Mouse (Mus musculus): ENCODE data around the gene Zc3h12a.

Zc3h12a gene

GRCm38 (mm10) chr4:125127305-125128084, at the start of gene Zc3h12a:
Gene Zc3h12a (minus strand): TSS chr4:125127840.
- peak; percentile 90 for DNase-seq (ENCODE audit: low read depth, low spot score)

GRCm38 (mm10) chr4:125176639-125177165, 49.1 kb upstream of the Zc3h12a start:
- DNase-seq (ENCODE audit: low read depth, low spot score), result no peak

GRCm38 (mm10) chr4:125176190-125176589, 48.5 kb upstream of the Zc3h12a start:
- no peak for DNase-seq (ENCODE audit: low read depth, low spot score)

GRCm38 (mm10) chr4:125175591-125175990, 48.0 kb upstream of the Zc3h12a start:
- no peak for DNase-seq (ENCODE audit: low read depth, low spot score)

GRCm38 (mm10) chr4:125174516-125175185, 47.0 kb upstream of the Zc3h12a start:
- no peak for DNase-seq (ENCODE audit: low read depth, low spot score)

- no peak for DNase-seq (ENCODE audit: low read depth, low spot score)
Measured at GRCm38 (mm10) chr4:125173150-125173549, 45.5 kb upstream of the Zc3h12a start.

GRCm38 (mm10) chr4:125172736-125173135, 45.1 kb upstream of the Zc3h12a start:
- DNase-seq (ENCODE audit: low read depth, low spot score), result no peak

- no peak for DNase-seq (ENCODE audit: low read depth, low spot score)
Measured at GRCm38 (mm10) chr4:125167723-125168122, 40.1 kb upstream of the Zc3h12a start.

- DNase-seq (ENCODE audit: low read depth, low spot score), result no peak
Measured at GRCm38 (mm10) chr4:125164861-125165260, 37.2 kb upstream of the Zc3h12a start.

- peak; percentile 78 for DNase-seq (ENCODE audit: low read depth, low spot score)
Measured at GRCm38 (mm10) chr4:125162701-125163100, 35.1 kb upstream of the Zc3h12a start.

GRCm38 (mm10) chr4:125161392-125161791, 33.8 kb upstream of the Zc3h12a start:
- no peak for DNase-seq (ENCODE audit: low read depth, low spot score)

- no peak for DNase-seq (ENCODE audit: low read depth, low spot score)
Measured at GRCm38 (mm10) chr4:125160951-125161331, 33.3 kb upstream of the Zc3h12a start.

GRCm38 (mm10) chr4:125160320-125160950, 32.8 kb upstream of the Zc3h12a start:
- DNase-seq (ENCODE audit: low read depth, low spot score), result peak; percentile 90

- no peak for DNase-seq (ENCODE audit: low read depth, low spot score)
Measured at GRCm38 (mm10) chr4:125158581-125159317, 31.1 kb upstream of the Zc3h12a start.

GRCm38 (mm10) chr4:125158081-125158480, 30.4 kb upstream of the Zc3h12a start:
- no peak for DNase-seq (ENCODE audit: low read depth, low spot score)

- DNase-seq (ENCODE audit: low read depth, low spot score), result no peak
Measured at GRCm38 (mm10) chr4:125157322-125157721, 29.7 kb upstream of the Zc3h12a start.

GRCm38 (mm10) chr4:125155646-125156045, 28.0 kb upstream of the Zc3h12a start:
- no peak for DNase-seq (ENCODE audit: low read depth, low spot score)

GRCm38 (mm10) chr4:125153659-125154241, 26.1 kb upstream of the Zc3h12a start:
- peak; percentile 52 for DNase-seq (ENCODE audit: low read depth, low spot score)

- DNase-seq (ENCODE audit: low read depth, low spot score), result peak; percentile 69
Measured at GRCm38 (mm10) chr4:125152469-125152868, 24.8 kb upstream of the Zc3h12a start.

- no peak for DNase-seq (ENCODE audit: low read depth, low spot score)
Measured at GRCm38 (mm10) chr4:125149460-125149859, 21.8 kb upstream of the Zc3h12a start.

- DNase-seq (ENCODE audit: low read depth, low spot score), result no peak
Measured at GRCm38 (mm10) chr4:125147970-125148369, 20.3 kb upstream of the Zc3h12a start.

All from R1 (cell line).